Mouse (Mus musculus) spleen, adult 2 months (tissue): ENCODE results near the gene Ect2l.

Experiments used
- CTCF ChIP-seq: fragments of 200-500 bp; IDR thresholded peaks from 2 replicates; pipeline ENCODE4 v1.5.1; 2011; ENCODE audit warnings: mild to moderate bottlenecking, inconsistent platforms; ENCODE audit not compliant: insufficient read depth, insufficient read length, insufficient replicate concordance; ENCODE audit errors: extremely low read depth
- POLR2A ChIP-seq: fragments of 200-500 bp; IDR thresholded peaks from 2 replicates; pipeline ENCODE4 v1.6.1; 2011; ENCODE audit warnings: low read depth, low read length, inconsistent platforms

DNA sequence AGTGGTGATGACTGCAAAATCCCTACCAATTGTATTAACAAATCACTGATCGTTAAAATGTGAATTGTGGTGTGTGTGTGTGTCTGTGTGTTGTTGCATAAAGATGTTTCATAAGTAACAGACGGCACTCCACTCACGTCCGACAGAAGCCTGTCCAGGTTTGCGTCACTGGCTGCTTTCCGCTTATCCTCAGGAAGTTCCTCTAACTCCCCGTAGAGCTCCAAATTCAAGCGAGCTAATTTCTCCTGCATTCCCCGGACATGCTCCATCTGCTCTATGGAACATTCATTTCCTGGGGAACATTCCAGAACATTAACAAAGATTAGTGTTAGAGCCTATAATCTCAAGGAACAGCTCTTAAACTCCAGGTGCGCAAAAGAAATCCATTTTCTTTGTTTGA lies 8.7 kb upstream of the Ect2l start:
- TF ChIP-seq CTCF: no peak
- no peak for TF ChIP-seq POLR2A
